Mouse (Mus musculus) cerebellum, adult 2 months (tissue): ENCODE measurements around the gene Cbll1.

Source experiments
- CTCF ChIP-seq: fragments of 200-500 bp; IDR thresholded peaks from 2 replicates; pipeline ENCODE4 v1.5.1; 2011; ENCODE audit warnings: low read depth, mild to moderate bottlenecking, control low read depth, low read length, moderate library complexity, borderline replicate concordance; ENCODE audit not compliant: insufficient read depth
- POLR2A ChIP-seq: fragments of 200-500 bp; IDR thresholded peaks from 2 replicates; pipeline ENCODE4 v1.6.1; 2011; ENCODE audit warnings: low read length, control low read depth, borderline replicate concordance; ENCODE audit not compliant: insufficient read depth

DNA sequence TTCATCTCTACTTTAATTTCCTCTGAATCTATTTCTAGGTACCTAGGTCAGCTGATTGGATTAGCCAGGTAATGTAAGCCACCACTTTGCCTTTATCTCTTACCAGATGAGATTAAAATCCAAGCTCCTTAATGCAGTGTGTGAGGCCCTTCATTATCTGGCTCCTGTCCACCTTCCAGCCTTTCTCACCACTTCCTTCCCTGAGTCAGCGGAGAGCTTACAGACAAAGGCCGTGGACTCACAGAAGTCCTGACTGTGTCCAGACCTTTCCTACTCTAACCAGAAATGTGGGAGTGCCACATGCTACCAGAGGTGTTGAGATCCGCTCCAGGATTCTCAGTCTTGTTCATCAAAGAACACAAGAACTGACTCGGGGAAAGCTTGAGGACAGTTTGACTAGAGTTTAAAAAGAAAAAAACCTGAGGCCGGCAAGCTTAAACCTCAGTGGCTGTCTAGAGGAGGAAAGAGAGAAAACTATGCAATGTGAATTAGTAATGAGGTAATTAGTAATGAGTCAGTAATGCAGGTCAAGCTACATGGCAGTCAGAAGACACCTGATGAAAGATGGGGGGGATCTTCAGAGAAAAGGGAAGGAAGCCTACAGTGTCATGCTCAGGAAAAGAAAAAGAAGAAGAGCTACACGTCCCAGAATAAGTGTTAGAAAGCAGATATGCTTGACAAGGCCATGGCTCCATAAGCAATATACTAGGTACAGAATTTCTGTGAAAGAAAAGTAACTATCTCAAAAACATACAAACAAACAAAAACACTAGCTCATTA, 14.5 kb upstream of the Cbll1 start:
- TF ChIP-seq POLR2A: no peak
- no peak for TF ChIP-seq CTCF
